Mouse (Mus musculus): Measurements from ENCODE around the gene Tmbim4. TPM values are rescaled to one million over a fixed set of nuclear protein-coding genes. Genes with fewer than 3 reads are reported as not detected.
A peak's percentile ranks its signal among the peaks of the same experiment; 100 is the strongest.
"Not testable (repeated sequence)": the region's sequence is repeated elsewhere in the genome, so short reads cannot be mapped to it uniquely, and the experiment has no call there.

Tmbim4 gene
- total RNA-seq, 2 experiments from 2014 or later: 87.0 to 97.5 TPM

GRCm38 (mm10) chr10:120192278-120192677, 9.1 kb upstream of the Tmbim4 start:
- no peak for DNase-seq (ENCODE audit: low spot score)

GRCm38 (mm10) chr10:120193255-120193654, 8.1 kb upstream of the Tmbim4 start:
- DNase-seq (ENCODE audit: low spot score): no peak
- intact Hi-C loops (cut with DNase I): no loop called here

More at GRCm38 (mm10) chr10:120192278-120192677, 9.1 kb upstream of the Tmbim4 start:
- intact Hi-C loops (cut with DNase I): no loop called here

- DNase-seq (ENCODE audit: low spot score): no peak
- intact Hi-C loops (cut with DNase I): no loop called here
These were observed 4.1 kb upstream of the Tmbim4 start for GRCm38 (mm10) chr10:120197061-120197835.

GRCm38 (mm10) chr10:120201961-120202402, 592 bp downstream of the Tmbim4 start, which contains the start of gene Irak3:
Gene Irak3 (minus strand): TSS chr10:120202130.
- peak; percentile 38 for DNase-seq (ENCODE audit: low spot score)
- intact Hi-C loops (cut with DNase I): loop anchor here (2.0 to 5.0 kb wide), 2 partner anchors 19 to 555 kb away; no protein-coding TSS in a partner anchor

- no peak for DNase-seq (ENCODE audit: low spot score)
- intact Hi-C loops (cut with DNase I): loop anchor here (5.0 kb wide), 1 partner anchor 555 kb away; no protein-coding TSS in a partner anchor
These were observed 1.3 kb downstream of the Tmbim4 start for GRCm38 (mm10) chr10:120202467-120203250.

- intact Hi-C loops (cut with DNase I): loop anchor here (5.0 kb wide), 2 partner anchors 92 to 557 kb away; partner anchors contain the start of gene Helb
- no peak for DNase-seq (ENCODE audit: low spot score)
These were observed 3.3 kb downstream of the Tmbim4 start for GRCm38 (mm10) chr10:120204591-120205210.

GRCm38 (mm10) chr10:120208015-120208414, 6.6 kb downstream of the Tmbim4 start:
- intact Hi-C loops (cut with DNase I): loop anchor here (5.0 kb wide), 1 partner anchor 96 kb away; the partner anchor contains the start of gene Helb
- no peak for DNase-seq (ENCODE audit: low spot score)

GRCm38 (mm10) chr10:120208575-120209538, 7.5 kb downstream of the Tmbim4 start:
- intact Hi-C loops (cut with DNase I): loop anchor here (5.0 kb wide), 1 partner anchor 97 kb away; the partner anchor contains the start of gene Helb
- peak; percentile 68 for DNase-seq (ENCODE audit: low spot score)

GRCm38 (mm10) chr10:120209539-120209925, 8.1 kb downstream of the Tmbim4 start:
- no peak for DNase-seq (ENCODE audit: low spot score)
- intact Hi-C loops (cut with DNase I): loop anchor here (5.0 kb wide), 1 partner anchor 97 kb away; the partner anchor contains the start of gene Helb

GRCm38 (mm10) chr10:120210096-120210495, 8.7 kb downstream of the Tmbim4 start:
- intact Hi-C loops (cut with DNase I): no loop called here
- DNase-seq (ENCODE audit: low spot score): no peak

GRCm38 (mm10) chr10:120217099-120217498, 15.7 kb downstream of the Tmbim4 start:
- DNase-seq (ENCODE audit: low spot score); intact Hi-C loops (cut with DNase I): not testable (repeated sequence)

- intact Hi-C loops (cut with DNase I): no loop called here
- no peak for DNase-seq (ENCODE audit: low spot score)
These were observed 17.6 kb downstream of the Tmbim4 start for GRCm38 (mm10) chr10:120218996-120219395.

- no peak for DNase-seq (ENCODE audit: low spot score)
- intact Hi-C loops (cut with DNase I): no loop called here
These were observed 18.4 kb downstream of the Tmbim4 start for GRCm38 (mm10) chr10:120219578-120220359.

- DNase-seq (ENCODE audit: low spot score): no peak
- intact Hi-C loops (cut with DNase I): no loop called here
These were observed 19.4 kb downstream of the Tmbim4 start for GRCm38 (mm10) chr10:120220776-120221175.

GRCm38 (mm10) chr10:120226871-120227661, 25.7 kb downstream of the Tmbim4 start, which contains the start of gene Llph:
Gene Llph (plus strand): TSS chr10:120227070.
- DNase-seq (ENCODE audit: low spot score): peak; percentile 65
- intact Hi-C loops (cut with DNase I): no loop called here

- intact Hi-C loops (cut with DNase I): no loop called here
- DNase-seq (ENCODE audit: low spot score): peak; percentile 12
These were observed 30.3 kb downstream of the Tmbim4 start for GRCm38 (mm10) chr10:120231718-120232117.

Measured in heart, postnatal 25 days (tissue).